Mouse (Mus musculus) intestine, embryonic 15.5 days (tissue): Measurements from ENCODE around the gene Gabpb2. TPM values are rescaled to one million over a fixed set of nuclear protein-coding genes. Genes with fewer than 3 reads are reported as not detected.

Experiments used
- ATAC-seq: fragments of 200-750 bp; cut with Nextera tagmentation; 2 replicates; pipeline ENCODE4 v1.8.0; 2017; ENCODE audit warnings: moderate TSS enrichment, moderate library complexity
- H3K27ac ChIP-seq: fragments of 300-500 bp; sonication (generic); 2 replicates; pipeline ENCODE4 v1.5.1; 2015; ENCODE audit warnings: mild to moderate bottlenecking, inconsistent platforms
- H3K27me3 ChIP-seq: fragments of 300-500 bp; sonication (generic); replicated peaks from 2 replicates; pipeline ENCODE4 v1.6.1; 2015; ENCODE audit warnings: inconsistent platforms
- H3K36me3 ChIP-seq: fragments of 300-500 bp; sonication (generic); 2 replicates; pipeline ENCODE4 v1.6.1; 2015; ENCODE audit warnings: inconsistent platforms
- H3K4me1 ChIP-seq: fragments of 300-500 bp; sonication (generic); replicated peaks from 2 replicates; pipeline ENCODE4 v1.6.1; 2015; ENCODE audit warnings: inconsistent platforms
- H3K4me2 ChIP-seq: fragments of 300-500 bp; sonication (generic); replicated peaks from 2 replicates; pipeline ENCODE4 v1.6.1; 2015; ENCODE audit warnings: mild to moderate bottlenecking, inconsistent platforms
- H3K4me3 ChIP-seq: fragments of 300-500 bp; sonication (generic); replicated peaks from 2 replicates; pipeline ENCODE4 v1.5.1; 2015; ENCODE audit warnings: inconsistent platforms
- H3K9ac ChIP-seq: fragments of 300-500 bp; sonication (generic); 2 replicates; pipeline ENCODE4 v1.6.1; 2015; ENCODE audit warnings: inconsistent platforms
- H3K9me3 ChIP-seq: fragments of 300-500 bp; sonication (generic); 2 replicates; pipeline ENCODE4 v1.6.1; 2016; ENCODE audit warnings: inconsistent platforms
- WGBS: fragments of 180-500 bp; shearing (Covaris S2); methylation state at CpG from one replicate; pipeline ENCODE4 v1.1.7; 2015; 5-methylcytosine and 5-hydroxymethylcytosine counted together
- polyA plus RNA-seq: library from polyadenylated mRNA; unstranded; fragments of >200 nt; fragmentation: Nextera tagmentation; extraction: Ambion mirVana; gene quantifications from 2 replicates; pipeline ENCODE4 v1.2.1, GENCODE M21; 2015

Gene Gabpb2
- polyA plus RNA-seq, 1 experiment from 2014 or later = 8.0 TPM

DNA sequence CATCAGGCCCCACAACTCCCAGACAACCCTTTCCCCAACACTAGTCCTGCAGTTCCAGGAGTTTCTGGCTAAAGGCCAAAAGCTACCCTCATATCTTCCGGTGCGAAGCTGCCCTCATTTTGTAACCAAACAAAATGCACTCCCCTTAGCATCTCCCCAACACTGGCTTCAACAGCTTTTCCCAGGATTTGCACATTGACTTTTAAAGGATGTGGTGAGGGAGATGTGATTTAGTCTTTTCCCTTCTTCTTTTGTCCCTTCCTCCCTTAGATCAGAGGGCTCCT lies 55.4 kb downstream of the Gabpb2 start:
- no peaks in the 10 kb centered on the region for H3K36me3 ChIP-seq
- no peak for ATAC-seq
- no peaks in the 10 kb centered on the region for H3K27me3 ChIP-seq
- peaks cover 32% of the 10 kb centered on the region for H3K4me1 ChIP-seq
- 38% methylated on average over 2 of the region's 2 CpGs for WGBS
- H3K9me3 ChIP-seq = no peaks in the 10 kb centered on the region
- H3K27ac ChIP-seq = no peak overlapping the region
- peak overlapping the region; percentile 93 for H3K4me2 ChIP-seq
- H3K9ac ChIP-seq = no peak overlapping the region
- H3K4me3 ChIP-seq = no peak overlapping the region

- ATAC-seq = no peak
- H3K4me2 ChIP-seq = peak overlapping the region; percentile 93
- H3K4me3 ChIP-seq = peak overlapping the region; percentile 70
- 22% methylated on average over 9 of the region's 9 CpGs for WGBS
- no peak overlapping the region; the same call in 1 of the 2 replicates for H3K27ac ChIP-seq
- no peaks in the 10 kb centered on the region for H3K9me3 ChIP-seq
- H3K27me3 ChIP-seq = no peaks in the 10 kb centered on the region
- H3K9ac ChIP-seq = peak overlapping the region; percentile 71
- peaks cover 32% of the 10 kb centered on the region for H3K4me1 ChIP-seq
- no peaks in the 10 kb centered on the region for H3K36me3 ChIP-seq
Observed at GRCm38 (mm10) chr3:95161618-95162344, 55.9 kb downstream of the Gabpb2 start.

- H3K9me3 ChIP-seq = no peaks in the 10 kb centered on the region
- H3K27me3 ChIP-seq = no peaks in the 10 kb centered on the region
- 0 out of 2 replicates have a peak, but pooled peaks have one; percentile 6 for ATAC-seq
- peaks cover 32% of the 10 kb centered on the region for H3K4me1 ChIP-seq
- peak overlapping the region; percentile 71 for H3K9ac ChIP-seq
- H3K4me3 ChIP-seq = peak overlapping the region; percentile 70
- H3K27ac ChIP-seq = no peak overlapping the region; the same call in 1 of the 2 replicates
- peak overlapping the region; percentile 93 for H3K4me2 ChIP-seq
- 2% methylated on average over 30 of the region's 30 CpGs for WGBS
- no peaks in the 10 kb centered on the region for H3K36me3 ChIP-seq
Observed at GRCm38 (mm10) chr3:95161041-95161551, 56.6 kb downstream of the Gabpb2 start.

DNA sequence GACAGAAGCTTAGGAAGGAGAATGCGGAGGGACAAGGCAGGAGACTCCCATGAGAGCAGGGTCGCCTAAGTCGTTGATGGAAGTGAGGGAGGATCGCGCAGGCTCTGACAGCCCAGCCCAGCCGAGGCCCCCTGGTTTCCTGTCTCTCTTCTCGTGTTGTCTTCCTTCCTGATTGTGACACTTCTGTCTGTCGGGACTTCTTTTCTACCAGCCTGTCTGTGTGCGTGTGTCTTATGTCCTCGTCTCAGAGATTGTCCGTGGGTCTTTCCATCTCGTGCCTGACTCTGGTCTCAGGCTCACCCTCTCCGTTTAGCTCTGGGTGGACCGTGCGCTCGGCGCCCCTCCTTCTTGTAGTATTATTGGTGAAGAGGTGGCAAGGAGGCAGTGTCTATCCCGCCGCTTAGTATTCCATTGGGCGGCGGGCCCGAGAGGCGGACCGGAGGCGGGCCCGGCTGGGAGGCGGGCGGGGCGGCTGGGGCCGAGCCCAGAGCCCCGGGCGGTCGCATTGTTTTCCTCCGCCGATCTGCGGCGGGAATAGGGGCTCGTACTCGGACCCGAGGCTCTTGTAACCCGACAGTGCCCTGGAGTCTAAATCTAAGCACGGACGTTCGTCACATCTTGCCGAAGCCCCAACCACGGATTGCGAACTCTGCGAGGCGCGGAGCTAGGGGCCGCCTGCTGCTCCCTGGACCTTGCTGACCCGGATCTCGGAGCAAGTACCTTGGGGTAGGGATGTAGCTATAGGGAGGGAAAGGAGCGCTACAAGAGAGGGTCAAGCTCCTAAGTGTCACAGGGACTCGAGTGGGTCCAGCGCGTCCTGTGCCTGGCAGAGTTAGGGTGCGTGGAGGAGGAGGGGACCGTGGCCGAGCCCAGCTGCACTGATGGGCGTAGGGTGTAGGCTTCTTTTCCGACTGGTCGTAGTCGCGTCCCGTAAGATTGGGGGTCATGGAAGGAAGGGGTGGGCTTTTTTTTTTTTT lies 57.4 kb downstream of the Gabpb2 start, which contains the start of gene Sema6c:
Gene Sema6c, plus strand, starts transcription at position 471 of the 977 bp plus-strand sequence.
- under 1% methylated on average over 66 of the region's 66 CpGs for WGBS
- peak; percentile 98 for ATAC-seq
- peak within 1 kb of the TSS; percentile 70 for H3K4me3 ChIP-seq
- H3K27me3 ChIP-seq = no peaks in the 10 kb centered on the region
- H3K9me3 ChIP-seq = no peaks in the 10 kb centered on the region
- H3K4me2 ChIP-seq = peak within 1 kb of the TSS; percentile 93
- peaks cover 32% of the 10 kb centered on the region for H3K4me1 ChIP-seq
- peak within 1 kb of the TSS; percentile 71 for H3K9ac ChIP-seq
- no peaks in the 10 kb centered on the region for H3K36me3 ChIP-seq
- H3K27ac ChIP-seq = no peak within 1 kb of the TSS; the same call in 1 of the 2 replicates

- Histone ChIP-seq H3K9ac (peak overlapping the region; percentile 71), H3K36me3 (no peaks in the 10 kb centered on the region), H3K27ac (no peak overlapping the region), H3K4me2 (peak overlapping the region; percentile 93), H3K4me3 (peak overlapping the region; percentile 70), H3K4me1 (peaks cover 32% of the 10 kb centered on the region), H3K27me3 (no peaks in the 10 kb centered on the region), H3K9me3 (no peaks in the 10 kb centered on the region)
- ATAC-seq = peak; percentile 5; the same call in 1 of the 2 replicates
- WGBS = 24% methylated on average over 8 of the region's 8 CpGs
Observed at GRCm38 (mm10) chr3:95159511-95159986, 58.2 kb downstream of the Gabpb2 start.

DNA sequence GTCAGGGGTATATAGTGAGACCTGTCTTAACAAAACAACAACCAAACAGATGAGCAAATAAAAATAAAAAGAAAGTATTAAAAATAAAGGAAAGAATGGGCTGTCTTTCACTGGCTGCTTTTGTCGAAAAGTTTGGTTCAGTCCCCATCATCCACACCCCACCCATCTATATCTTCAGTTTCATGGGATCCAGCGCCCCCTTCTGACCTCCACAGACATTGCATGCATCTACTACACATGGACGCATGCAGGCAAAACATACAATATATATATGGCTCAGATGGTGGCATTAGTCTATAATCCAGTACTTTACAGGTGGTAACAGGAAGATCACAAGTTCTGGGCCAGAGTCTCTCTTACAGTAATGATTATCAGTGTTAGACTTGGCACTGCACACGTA lies 63.8 kb downstream of the Gabpb2 start:
- H3K4me3 ChIP-seq = no peak overlapping the region
- H3K9ac ChIP-seq = no peak overlapping the region
- no peaks in the 10 kb centered on the region for H3K9me3 ChIP-seq
- 60% methylated on average over 4 of the region's 4 CpGs for WGBS
- no peak overlapping the region for H3K4me2 ChIP-seq
- no peak overlapping the region for H3K27ac ChIP-seq
- H3K27me3 ChIP-seq = no peaks in the 10 kb centered on the region
- no peak for ATAC-seq
- no peaks in the 10 kb centered on the region for H3K36me3 ChIP-seq
- no peaks in the 10 kb centered on the region for H3K4me1 ChIP-seq

- H3K4me3 ChIP-seq = no peak overlapping the region
- no peak overlapping the region for H3K4me2 ChIP-seq
- H3K9me3 ChIP-seq = no peaks in the 10 kb centered on the region
- H3K9ac ChIP-seq = no peak overlapping the region
- H3K4me1 ChIP-seq = no peaks in the 10 kb centered on the region
- ATAC-seq = no peak
- H3K27me3 ChIP-seq = no peaks in the 10 kb centered on the region
- H3K36me3 ChIP-seq = no peaks in the 10 kb centered on the region
- H3K27ac ChIP-seq = no peak overlapping the region
- WGBS = 68% methylated on average over 3 of the region's 3 CpGs
Observed at GRCm38 (mm10) chr3:95147924-95148323, 69.8 kb downstream of the Gabpb2 start.

DNA sequence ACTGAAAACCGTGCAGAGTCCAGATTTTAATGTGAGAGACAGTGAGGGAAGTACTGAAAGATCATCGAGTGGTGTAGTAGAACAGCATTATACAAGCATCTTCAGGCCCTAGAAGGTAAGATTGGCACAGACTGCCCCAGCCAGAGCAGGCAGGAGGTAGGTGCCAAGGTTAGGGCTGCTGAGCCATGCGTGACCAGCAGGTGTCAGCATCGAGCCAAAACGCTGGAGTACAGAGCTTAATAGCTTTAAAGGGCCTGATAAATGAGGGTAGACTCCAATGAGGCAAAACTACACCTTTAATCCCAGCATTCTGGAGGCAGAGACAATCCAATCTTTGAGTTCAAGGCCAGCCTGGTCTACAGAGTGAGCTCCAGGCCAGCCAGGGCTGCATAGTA lies 75.1 kb downstream of the Gabpb2 start:
- no peak overlapping the region for H3K4me3 ChIP-seq
- no peaks in the 10 kb centered on the region; the same call in none of the 2 replicates for H3K36me3 ChIP-seq
- no peaks in the 10 kb centered on the region for H3K4me1 ChIP-seq
- H3K27me3 ChIP-seq = no peaks in the 10 kb centered on the region
- H3K9me3 ChIP-seq = no peaks in the 10 kb centered on the region
- ATAC-seq = peak; percentile 83
- no peak overlapping the region for H3K9ac ChIP-seq
- WGBS = 6% methylated on average over 5 of the region's 5 CpGs
- no peak overlapping the region for H3K4me2 ChIP-seq
- H3K27ac ChIP-seq = no peak overlapping the region

- H3K27ac ChIP-seq = no peak within 1 kb of the TSS
Observed at GRCm38 (mm10) chr3:95141952-95142616, 75.6 kb downstream of the Gabpb2 start, which contains the start of gene Tnfaip8l2. Gene Tnfaip8l2, minus strand, starts transcription at chr3:95142360.

GRCm38 (mm10) chr3:95141474-95141873 lies 76.2 kb downstream of the Gabpb2 start:
- no peak overlapping the region for H3K9ac ChIP-seq
- H3K36me3 ChIP-seq = no peaks in the 10 kb centered on the region; the same call in none of the 2 replicates
- no peaks in the 10 kb centered on the region for H3K27me3 ChIP-seq
- 91% methylated on average over 9 of the region's 9 CpGs for WGBS
- no peaks in the 10 kb centered on the region for H3K4me1 ChIP-seq
- H3K27ac ChIP-seq = no peak overlapping the region
- ATAC-seq = no peak
- H3K4me3 ChIP-seq = no peak overlapping the region
- no peaks in the 10 kb centered on the region for H3K9me3 ChIP-seq
- H3K4me2 ChIP-seq = no peak overlapping the region

More at GRCm38 (mm10) chr3:95141952-95142616, 75.6 kb downstream of the Gabpb2 start, which contains the start of gene Tnfaip8l2:
- Histone ChIP-seq H3K36me3 (no peaks in the 10 kb centered on the region; the same call in none of the 2 replicates), H3K9ac (no peak within 1 kb of the TSS), H3K4me3 (no peak within 1 kb of the TSS), H3K4me1 (no peaks in the 10 kb centered on the region), H3K4me2 (no peak within 1 kb of the TSS), H3K9me3 (no peaks in the 10 kb centered on the region), H3K27me3 (no peaks in the 10 kb centered on the region)
- 83% methylated on average over 10 of the region's 10 CpGs for WGBS
- ATAC-seq = peak; percentile 64

- Histone ChIP-seq H3K4me3 (no peak overlapping the region), H3K9ac (no peak overlapping the region), H3K9me3 (no peaks in the 10 kb centered on the region), H3K27me3 (no peaks in the 10 kb centered on the region), H3K27ac (no peak overlapping the region), H3K36me3 (no peaks in the 10 kb centered on the region; the same call in none of the 2 replicates), H3K4me2 (no peak overlapping the region), H3K4me1 (no peaks in the 10 kb centered on the region)
- WGBS = 95% methylated on average over 6 of the region's 6 CpGs
- ATAC-seq = no peak
Observed at GRCm38 (mm10) chr3:95140795-95141194, 76.9 kb downstream of the Gabpb2 start.
